Comparison of ENCODE assay signal across 9 mouse cellular contexts in the genomic region with DNA sequence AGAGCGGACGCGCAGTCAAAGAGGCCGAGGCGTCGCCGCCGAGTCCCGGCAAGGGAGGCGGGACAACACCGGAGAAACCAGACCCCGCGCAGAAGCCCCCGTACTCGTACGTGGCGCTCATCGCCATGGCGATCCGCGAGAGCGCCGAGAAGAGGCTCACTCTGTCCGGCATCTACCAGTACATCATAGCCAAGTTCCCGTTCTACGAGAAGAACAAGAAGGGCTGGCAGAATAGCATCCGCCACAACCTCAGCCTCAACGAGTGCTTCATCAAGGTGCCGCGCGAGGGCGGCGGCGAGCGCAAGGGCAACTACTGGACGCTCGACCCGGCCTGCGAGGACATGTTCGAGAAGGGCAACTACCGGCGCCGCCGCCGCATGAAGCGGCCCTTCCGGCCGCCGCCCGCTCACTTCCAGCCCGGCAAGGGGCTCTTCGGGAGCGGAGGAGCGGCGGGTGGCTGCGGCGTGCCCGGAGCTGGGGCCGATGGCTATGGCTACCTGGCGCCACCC. TPM values are rescaled to one million over a fixed set of nuclear protein-coding genes. Genes with fewer than 3 reads are reported as not detected.
DNase-seq lines count a peak whose midpoint lies in the region; ATAC-seq and TF ChIP-seq lines count a peak whose summit lies in the region.
"Had no signal": no experiment of that assay in that cellular context is flagged by ENCODE, and none has a peak within 500 bp of the region (broad histone marks: within the 10 kb centered on the region; RNA-seq: fewer than 3 reads in every experiment).

No protein-coding gene starts in this region.

- H3K9ac ChIP-seq in limb, embryonic 14.5 days (ENCODE audit: low read depth, low read length, severe bottlenecking), result peak overlapping the region; percentile 41

- H3K27ac ChIP-seq in hindbrain, embryonic 10.5 days, result peak overlapping the region; percentile 81
- no peak overlapping the region for H3K27ac ChIP-seq in limb, embryonic 14.5 days (replicated peaks; ENCODE audit: low read depth, low read length)
- no peak overlapping the region for H3K27ac ChIP-seq in olfactory bulb, adult 2 months (ENCODE audit: insufficient read depth, low read depth, low read length)

- H3K9me3 ChIP-seq in hindbrain, embryonic 10.5 days, result no peaks in the 10 kb centered on the region
- H3K9me3 ChIP-seq in limb, embryonic 14.5 days (ENCODE audit: control insufficient read depth, low read length), result no peaks in the 10 kb centered on the region

- peak overlapping the region; percentile 88 for H3K4me2 ChIP-seq in limb, embryonic 14.5 days (replicated peaks; ENCODE audit: low read depth, low read length, severe bottlenecking)

- peak overlapping the region; percentile 57 for H3K4me3 ChIP-seq in hindbrain, embryonic 10.5 days
- peak overlapping the region; percentile 44 for H3K4me3 ChIP-seq in limb, embryonic 14.5 days (replicated peaks; ENCODE audit: low read length)
- H3K4me3 ChIP-seq in olfactory bulb, adult 2 months (ENCODE audit: insufficient read depth, low read depth, low read length), result peak overlapping the region; percentile 38

- 0 out of 2 replicates have a peak, but pooled peaks have one; percentile 11 for TF ChIP-seq CTCF in brain, embryonic 14.5 days (IDR thresholded peaks at IDR 0.05; ENCODE audit: borderline replicate concordance, extremely low read depth, insufficient read depth, insufficient read length)
- no peak for TF ChIP-seq CTCF in olfactory bulb, adult 2 months (IDR thresholded peaks at IDR 0.05; ENCODE audit: insufficient read depth, low read depth, low read length)

- WGBS in hindbrain, embryonic 10.5 days, result under 1% methylated on average over 60 of the region's 60 CpGs
- WGBS in limb, embryonic 14.5 days, result under 1% methylated on average over 27 of the region's 60 CpGs
- 1% methylated on average over 60 of the region's 60 CpGs for WGBS in olfactory bulb, adult 2 months

- peak; percentile 20 for DNase-seq in gastrocnemius, postnatal 10 days
- no peak for DNase-seq in gastrocnemius, postnatal 25 days
- DNase-seq in brain, embryonic 14.5 days (ENCODE audit: low read depth), result peak; percentile 50
- peak; percentile 72 for DNase-seq in hindbrain, embryonic 10.5 days (ENCODE audit: low spot score)
- DNase-seq in limb, embryonic 14.5 days (ENCODE audit: low spot score), result no peak
- no peak for DNase-seq in left cerebral cortex, adult 11 months (ENCODE audit: low spot score)
- no peak for DNase-seq in frontal cortex, postnatal 25 days (ENCODE audit: low spot score in 2 of 2)

- TF ChIP-seq POLR2A in brain, embryonic 14.5 days (IDR thresholded peaks at IDR 0.05; ENCODE audit: borderline replicate concordance, extremely low read depth, insufficient read depth, insufficient read length, poor library complexity, severe bottlenecking), result no peak
- TF ChIP-seq POLR2A in limb, embryonic 14.5 days (IDR thresholded peaks at IDR 0.05; ENCODE audit: borderline replicate concordance, extremely low read depth, insufficient read depth, insufficient read length), result no peak
- no peak for TF ChIP-seq POLR2A in olfactory bulb, adult 2 months (IDR thresholded peaks at IDR 0.05; ENCODE audit: insufficient read depth, low read depth, low read length)

- peaks cover 100% of the 10 kb centered on the region for H3K27me3 ChIP-seq in hindbrain, embryonic 10.5 days (ENCODE audit: insufficient read depth, poor library complexity, severe bottlenecking)
- peaks cover 95% of the 10 kb centered on the region for H3K27me3 ChIP-seq in limb, embryonic 14.5 days (ENCODE audit: control insufficient read depth, insufficient read depth, low read length)

- 0 out of 2 replicates have a peak, but pooled peaks have one; percentile 1 for ATAC-seq in limb, embryonic 14.5 days (ENCODE audit: low FRiP score, low read depth)

- no peaks in the 10 kb centered on the region for H3K36me3 ChIP-seq in hindbrain, embryonic 10.5 days
- no peaks in the 10 kb centered on the region for H3K36me3 ChIP-seq in limb, embryonic 14.5 days (ENCODE audit: control insufficient read depth, insufficient read depth, low read length)

- H3K4me1 ChIP-seq in hindbrain, embryonic 10.5 days (replicated peaks), result peaks cover 47% of the 10 kb centered on the region
- H3K4me1 ChIP-seq in limb, embryonic 14.5 days (ENCODE audit: control insufficient read depth, insufficient read depth, low read length), result peaks cover 14% of the 10 kb centered on the region
- H3K4me1 ChIP-seq in olfactory bulb, adult 2 months (ENCODE audit: control insufficient read depth, insufficient read depth, low read length), result peaks cover 23% of the 10 kb centered on the region

RNA-seq across cellular contexts. Expression of a gene that starts 0.7 kb away (rescaled TPM):
- total RNA-seq in gastrocnemius, postnatal 10 days (2021), result not detected
- under 1 TPM in 1 of 2 experiments, not detected in 1; 0.27 TPM for total RNA-seq in gastrocnemius, postnatal 25 days (2021)
- 0.24 and 0.74 TPM in 2 replicates for polyA plus RNA-seq in brain, embryonic 14.5 days (2012; rRNA removed)
- polyA plus RNA-seq in hindbrain, embryonic 10.5 days (2016; fragmentation: Nextera tagmentation; extraction: Ambion mirVana), result 2.4 and 3.1 TPM in 2 replicates
- 0.05 and 0.08 TPM in 2 replicates for polyA plus RNA-seq in limb, embryonic 14.5 days (2012; rRNA removed)
- 0.08 TPM in 1 of 2 replicates, not detected in the other for polyA plus RNA-seq in limb, embryonic 14.5 days (2014; fragmentation: Nextera tagmentation; extraction: Ambion mirVana)
- polyA plus RNA-seq in olfactory bulb, adult 2 months (2012; ENCODE audit: insufficient read depth, insufficient read length, low replicate concordance, missing spikeins), result not detected in 2 replicates
- total RNA-seq: heart, postnatal 10 days had no signal

RNA-seq across cellular contexts. Expression of a gene that starts 30.4 kb away (rescaled TPM):
- total RNA-seq in gastrocnemius, postnatal 10 days (2021), result 1 to 10 TPM; 5.6 to 6.2 TPM
- 1 to 10 TPM; 2.2 to 2.9 TPM for total RNA-seq in gastrocnemius, postnatal 25 days (2021)
- polyA plus RNA-seq in brain, embryonic 14.5 days (2012; rRNA removed), result 21.9 and 35.6 TPM in 2 replicates
- 73.7 and 77.8 TPM in 2 replicates for polyA plus RNA-seq in hindbrain, embryonic 10.5 days (2016; fragmentation: Nextera tagmentation; extraction: Ambion mirVana)
- polyA plus RNA-seq in limb, embryonic 14.5 days (2012; rRNA removed), result 7.2 and 14.2 TPM in 2 replicates
- polyA plus RNA-seq in limb, embryonic 14.5 days (2014; fragmentation: Nextera tagmentation; extraction: Ambion mirVana), result 41.5 and 43.4 TPM in 2 replicates
- polyA plus RNA-seq in olfactory bulb, adult 2 months (2012; ENCODE audit: insufficient read depth, insufficient read length, low replicate concordance, missing spikeins), result not detected in 2 replicates

RNA-seq across cellular contexts. Expression of a gene that starts 52.9 kb away (rescaled TPM):
- total RNA-seq in gastrocnemius, postnatal 10 days (2021), result not detected
- total RNA-seq in gastrocnemius, postnatal 25 days (2021), result not detected
- not detected in 2 replicates for polyA plus RNA-seq in brain, embryonic 14.5 days (2012; rRNA removed)
- polyA plus RNA-seq in hindbrain, embryonic 10.5 days (2016; fragmentation: Nextera tagmentation; extraction: Ambion mirVana), result not detected in 2 replicates
- polyA plus RNA-seq in limb, embryonic 14.5 days (2012; rRNA removed), result not detected in 2 replicates
- polyA plus RNA-seq in limb, embryonic 14.5 days (2014; fragmentation: Nextera tagmentation; extraction: Ambion mirVana), result not detected in 2 replicates
- polyA plus RNA-seq in olfactory bulb, adult 2 months (2012; ENCODE audit: insufficient read depth, insufficient read length, low replicate concordance, missing spikeins), result not detected in 2 replicates
- total RNA-seq: heart, postnatal 10 days had no signal

Comparison
In these comparisons a context has a peak if more than half of its experiments do, and no peak if none do; other contexts are left out.
1. DNase-seq: peak in gastrocnemius, postnatal 10 days (single experiment), brain, embryonic 14.5 days (single experiment) and hindbrain, embryonic 10.5 days (single experiment); none in gastrocnemius, postnatal 25 days (single experiment), limb, embryonic 14.5 days (single experiment), left cerebral cortex, adult 11 months (single experiment) and frontal cortex, postnatal 25 days (0 of 2).
2. Peak in every context shown above with its lines, with median percentiles within 50 percentile points of each other: H3K4me3 ChIP-seq.